Mouse (Mus musculus) small intestine, adult 2 months (tissue): ENCODE results near the gene Nfasc. TPM values are rescaled to one million over a fixed set of nuclear protein-coding genes. Genes with fewer than 3 reads are reported as not detected.
A peak's percentile ranks its signal among the peaks of the same experiment; 100 is the strongest.

Experiments used
- H3K27ac ChIP-seq: fragments of 200-500 bp; 2 replicates; pipeline ENCODE4 v1.5.1; 2012; ENCODE audit warnings: low read depth, low read length, control low read depth, inconsistent platforms; ENCODE audit not compliant: insufficient read depth
- H3K27me3 ChIP-seq: fragments of 200-500 bp; 2 replicates; pipeline ENCODE4 v1.6.1; 2012; ENCODE audit warnings: mild to moderate bottlenecking, moderate library complexity, low read length, inconsistent platforms; ENCODE audit not compliant: control insufficient read depth, insufficient read depth
- H3K36me3 ChIP-seq: fragments of 200-500 bp; 2 replicates; pipeline ENCODE4 v1.6.1; 2012; ENCODE audit warnings: mild to moderate bottlenecking, low read length, control low read depth, inconsistent platforms; ENCODE audit not compliant: control insufficient read depth, insufficient read depth
- H3K4me1 ChIP-seq: fragments of 200-500 bp; 2 replicates; pipeline ENCODE4 v1.6.1; 2012; ENCODE audit warnings: low read length, inconsistent platforms, mixed read lengths; ENCODE audit not compliant: control insufficient read depth, insufficient read depth, insufficient read length
- H3K4me3 ChIP-seq: fragments of 200-500 bp; 2 replicates; pipeline ENCODE4 v1.5.1; 2012; ENCODE audit warnings: low read depth, mild to moderate bottlenecking, control low read depth, inconsistent platforms, low read length, moderate library complexity
- CTCF ChIP-seq: fragments of 200-500 bp; IDR thresholded peaks from 2 replicates; pipeline ENCODE4 v1.5.1; 2012; ENCODE audit warnings: low read depth, mild to moderate bottlenecking, control low read depth, inconsistent platforms, low read length, moderate library complexity, mixed read lengths; ENCODE audit not compliant: insufficient replicate concordance, insufficient read length; ENCODE audit errors: extremely low read depth
- POLR2A ChIP-seq: fragments of 200-500 bp; IDR thresholded peaks from 2 replicates; pipeline ENCODE4 v1.6.1; 2012; ENCODE audit warnings: low read depth, mild to moderate bottlenecking, control low read depth, inconsistent platforms, low read length, moderate library complexity
- WGBS: fragments of 180-500 bp; shearing (Covaris S2); methylation state at CpG from one replicate; pipeline ENCODE4 v1.1.7; 2018; 5-methylcytosine and 5-hydroxymethylcytosine counted together
- polyA plus RNA-seq: library from polyadenylated mRNA; depleted of rRNA; stranded (reverse); fragments of >200 nt; gene quantifications from 2 replicates; pipeline ENCODE4 v1.2.3, GENCODE M21; 2012; rRNA removed

Nfasc gene
- 0.90 and 2.0 TPM in 2 replicates for polyA plus RNA-seq

DNA sequence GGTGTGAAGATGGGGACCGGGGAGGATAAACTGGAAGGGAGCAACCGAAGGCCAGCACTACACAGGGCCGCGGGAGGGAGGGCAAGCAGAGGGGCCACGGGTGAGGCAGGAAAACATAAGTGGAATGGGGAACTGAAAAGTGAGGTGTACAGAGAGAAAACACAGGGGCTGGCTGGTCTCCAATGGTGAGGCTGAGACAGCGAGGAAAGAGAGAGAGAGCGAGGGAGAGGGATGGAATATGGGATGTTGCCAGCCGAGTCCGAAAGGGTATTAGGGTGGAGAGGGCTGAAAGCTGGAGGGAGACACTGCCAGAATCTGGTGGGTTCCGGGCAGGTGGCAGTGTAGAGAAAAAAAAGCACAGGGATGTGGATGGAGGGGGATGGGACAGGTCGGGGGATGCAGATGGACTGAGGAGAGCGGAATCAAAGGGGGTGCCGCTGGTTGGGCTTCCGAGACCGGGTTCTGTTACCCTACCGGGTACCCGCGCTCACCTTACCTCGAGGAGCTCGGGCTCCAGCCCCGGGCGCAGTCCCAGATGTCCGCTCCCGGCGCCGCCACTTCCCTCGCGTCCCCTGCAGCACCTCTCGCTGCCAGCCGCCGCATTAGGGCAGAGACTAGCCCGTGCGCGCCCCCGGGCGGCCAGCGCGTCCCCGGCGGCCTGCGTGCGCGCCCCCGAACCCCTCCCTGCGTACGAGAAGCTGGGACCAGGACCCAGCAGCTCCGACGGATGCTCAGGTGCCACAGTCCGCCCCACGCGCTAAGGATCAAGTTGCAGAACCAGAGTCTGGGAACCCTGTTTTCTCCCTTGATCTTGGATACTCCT is at the start of gene Nfasc:
Nfasc (minus strand) TSS at position 623 of the 823 bp plus-strand sequence.
- Histone ChIP-seq H3K27me3 (peaks cover 11% of the 10 kb centered on the region), H3K4me1 (no peaks in the 10 kb centered on the region; the same call in 1 of the 2 replicates), H3K36me3 (no peaks in the 10 kb centered on the region), H3K27ac (no peak within 1 kb of the TSS), H3K4me3 (peak within 1 kb of the TSS; percentile 28)
- no peak for TF ChIP-seq CTCF
- TF ChIP-seq POLR2A, result no peak
- 8% methylated on average over 51 of the region's 51 CpGs for WGBS

DNA sequence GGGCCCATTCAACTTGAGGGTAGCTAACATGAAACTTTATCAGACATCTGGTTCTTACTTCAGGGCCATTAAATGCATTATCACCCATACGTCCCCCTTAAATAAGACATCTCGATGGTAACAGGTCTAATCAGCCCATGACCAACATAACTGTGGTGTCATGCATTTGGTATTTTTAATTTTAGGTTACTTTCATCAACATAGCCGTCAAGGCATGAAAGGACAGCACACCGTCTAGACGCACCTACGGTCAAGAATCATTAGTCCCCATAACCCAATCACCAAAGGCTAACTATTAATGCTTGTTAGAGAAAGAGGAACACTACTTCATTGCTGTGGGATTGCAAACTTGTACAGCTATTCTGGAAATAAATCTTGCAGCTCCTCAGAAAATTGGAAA is 49.5 kb upstream of the Nfasc start:
- no peaks in the 10 kb centered on the region for H3K27me3 ChIP-seq
- 85% methylated on average over 6 of the region's 6 CpGs for whole genome bisulfite sequencing
- H3K4me1 ChIP-seq, result no peaks in the 10 kb centered on the region
- no peak overlapping the region for H3K27ac ChIP-seq
- H3K36me3 ChIP-seq, result no peaks in the 10 kb centered on the region
- TF ChIP-seq POLR2A (no peak), CTCF (no peak)
- H3K4me3 ChIP-seq, result no peak overlapping the region

DNA sequence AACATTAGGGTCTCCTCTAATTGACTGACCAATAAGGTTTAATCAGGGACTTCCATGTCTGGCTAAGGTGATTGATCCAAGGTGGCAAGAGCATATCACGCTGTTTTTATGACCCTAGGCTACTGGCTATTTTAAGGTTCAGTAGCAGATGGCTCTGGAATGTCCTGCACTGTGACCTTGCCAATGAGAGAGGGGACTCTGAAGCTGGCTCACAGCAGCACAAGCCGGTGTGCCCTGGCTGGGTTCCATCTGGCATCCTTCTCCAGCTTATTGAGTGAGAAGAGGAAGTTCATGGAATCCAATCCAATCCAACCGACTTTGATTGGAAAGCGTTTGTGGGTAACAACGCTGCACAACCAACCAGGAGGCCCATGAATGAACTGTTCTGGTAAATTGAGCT is 45.3 kb upstream of the Nfasc start:
- 65% methylated on average over 5 of the region's 5 CpGs for WGBS
- Histone ChIP-seq H3K4me1 (no peaks in the 10 kb centered on the region), H3K27me3 (no peaks in the 10 kb centered on the region), H3K4me3 (no peak overlapping the region), H3K27ac (no peak overlapping the region), H3K36me3 (no peaks in the 10 kb centered on the region)
- TF ChIP-seq POLR2A, result no peak
- no peak for TF ChIP-seq CTCF

DNA sequence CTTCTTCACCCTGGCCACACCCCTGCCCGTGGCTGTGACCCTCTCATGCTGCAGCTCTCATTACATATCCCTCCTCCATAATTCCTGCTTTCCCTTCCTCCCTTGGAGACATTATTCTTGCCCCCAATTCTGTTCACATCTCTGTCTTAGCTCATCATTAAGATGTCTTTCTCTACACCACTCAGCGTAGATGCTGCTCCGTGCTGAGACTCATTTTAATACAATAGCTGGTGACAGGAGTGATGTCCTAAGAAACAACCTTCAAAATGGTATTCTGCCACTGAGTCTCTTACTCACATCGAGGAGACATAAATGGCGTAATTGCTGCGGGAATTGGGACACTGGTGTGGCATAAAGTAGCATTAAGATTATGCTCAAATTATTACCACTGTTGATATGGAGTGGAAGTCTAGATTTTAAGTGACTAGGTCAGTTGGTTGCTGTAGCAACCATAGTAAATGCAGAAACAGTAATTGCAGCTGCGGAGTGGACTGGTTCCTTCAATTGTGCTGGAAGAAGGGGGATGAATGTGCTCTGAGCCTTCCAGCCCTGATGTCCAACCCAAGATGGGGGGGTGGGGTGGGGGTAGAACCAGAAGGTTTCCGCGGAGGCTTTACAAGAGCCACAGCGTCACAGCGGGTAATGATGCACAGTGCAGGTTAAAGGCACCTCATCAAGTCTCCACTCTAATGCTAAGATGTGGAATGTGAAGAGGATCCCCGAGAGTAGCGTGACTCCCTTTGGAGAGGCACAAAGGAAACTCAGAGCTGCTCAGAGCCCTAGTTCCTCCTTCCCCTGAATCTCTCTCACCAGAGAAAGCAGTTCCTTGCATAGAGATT is 40.2 kb upstream of the Nfasc start:
- 74% methylated on average over 13 of the region's 13 CpGs for WGBS
- H3K27me3 ChIP-seq, result no peaks in the 10 kb centered on the region
- no peaks in the 10 kb centered on the region for H3K36me3 ChIP-seq
- H3K4me1 ChIP-seq, result no peaks in the 10 kb centered on the region
- no peak overlapping the region for H3K4me3 ChIP-seq
- TF ChIP-seq POLR2A (no peak), CTCF (no peak)
- no peak overlapping the region for H3K27ac ChIP-seq

DNA sequence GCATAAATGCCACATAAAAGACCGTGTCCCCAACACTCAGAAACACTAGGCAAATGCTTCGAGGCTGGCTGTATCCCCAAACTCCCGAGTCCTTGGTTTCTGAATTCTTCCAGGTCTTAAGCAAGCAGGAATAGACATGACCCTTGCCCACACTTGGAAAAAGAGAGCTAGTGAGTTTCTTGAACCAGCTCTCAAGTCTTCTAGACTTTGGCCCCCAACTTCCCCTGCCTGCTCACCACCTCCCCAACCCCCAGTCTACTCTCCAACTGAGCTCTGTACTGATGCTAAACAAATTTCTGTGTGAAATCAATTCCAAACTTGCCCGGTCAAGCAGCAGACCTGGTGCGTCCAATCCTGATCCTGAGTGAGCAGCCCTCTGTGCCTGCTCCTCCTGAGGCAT is 39.4 kb upstream of the Nfasc start:
- Histone ChIP-seq H3K27ac (no peak overlapping the region), H3K4me1 (no peaks in the 10 kb centered on the region), H3K4me3 (no peak overlapping the region), H3K27me3 (no peaks in the 10 kb centered on the region), H3K36me3 (no peaks in the 10 kb centered on the region)
- TF ChIP-seq POLR2A, result no peak
- TF ChIP-seq CTCF, result no peak
- 79% methylated on average over 5 of the region's 5 CpGs for WGBS

DNA sequence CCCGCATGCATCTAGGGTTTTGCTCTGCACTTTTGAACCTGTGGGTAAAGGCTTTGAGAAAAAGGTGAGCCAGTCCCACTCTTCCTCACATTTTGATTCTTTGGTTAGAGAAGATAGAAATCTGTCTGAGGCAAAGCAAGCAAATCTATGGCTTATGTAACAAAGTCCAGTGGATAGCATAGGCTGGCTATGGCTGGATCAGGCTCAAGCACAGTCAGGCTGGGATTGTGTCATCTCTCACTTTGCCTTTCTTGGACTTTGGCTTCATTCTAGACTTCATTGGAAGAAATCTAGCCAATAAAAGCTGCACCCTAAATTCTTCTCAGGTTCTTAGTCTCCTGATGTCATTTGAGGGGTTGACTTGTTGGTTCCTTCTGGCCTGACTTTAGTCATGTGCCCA is 38.7 kb upstream of the Nfasc start:
- TF ChIP-seq POLR2A (no peak), CTCF (no peak)
- Histone ChIP-seq H3K4me1 (no peaks in the 10 kb centered on the region), H3K4me3 (no peak overlapping the region), H3K27me3 (no peaks in the 10 kb centered on the region), H3K27ac (no peak overlapping the region), H3K36me3 (no peaks in the 10 kb centered on the region)
- 76% methylated on average over 1 of the region's 1 CpGs for WGBS

DNA sequence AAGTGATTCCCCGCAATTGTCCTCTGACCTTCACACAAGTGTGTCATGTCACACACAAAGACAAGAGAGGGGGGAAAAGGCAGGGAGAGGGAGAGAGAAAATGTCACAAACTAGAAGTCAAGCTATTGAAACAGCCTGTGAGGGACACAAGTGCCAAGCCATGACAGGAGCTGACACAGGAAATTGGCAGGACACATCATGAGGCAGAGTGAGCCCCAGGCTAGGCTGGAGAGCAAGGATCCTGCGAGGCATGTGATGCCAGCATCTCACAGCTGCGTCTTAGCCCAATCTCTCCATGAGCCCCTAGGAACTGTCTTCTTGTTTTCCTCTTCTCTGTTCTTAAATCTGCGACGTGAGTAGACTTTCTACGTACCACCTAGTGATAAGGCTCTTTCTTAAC is 33.4 kb upstream of the Nfasc start:
- 78% methylated on average over 6 of the region's 6 CpGs for WGBS
- H3K27ac ChIP-seq, result no peak overlapping the region
- TF ChIP-seq POLR2A (no peak), CTCF (no peak)
- no peaks in the 10 kb centered on the region for H3K36me3 ChIP-seq
- H3K27me3 ChIP-seq, result no peaks in the 10 kb centered on the region
- H3K4me3 ChIP-seq, result no peak overlapping the region
- H3K4me1 ChIP-seq, result no peaks in the 10 kb centered on the region
